Mouse (Mus musculus) cerebellum, adult 2 months (tissue): ENCODE measurements around the gene Ubl7. TPM values are rescaled to one million over a fixed set of nuclear protein-coding genes. Genes with fewer than 3 reads are reported as not detected.

ENCODE experiments used
- DNase-seq, 2 experiments: peaks; one replicate each; pipeline ENCODE4 v3.0.0; 2021
- H3K27ac ChIP-seq: fragments of 200-500 bp; 2 replicates; pipeline ENCODE4 v1.5.1; 2012; ENCODE audit warnings: low read length, control low read depth, inconsistent platforms; ENCODE audit not compliant: insufficient read depth
- H3K27me3 ChIP-seq: fragments of 200-500 bp; 2 replicates; pipeline ENCODE4 v1.6.1; 2012; ENCODE audit warnings: inconsistent platforms, mild to moderate bottlenecking, low read length, moderate library complexity; ENCODE audit not compliant: control insufficient read depth, insufficient read depth
- H3K4me1 ChIP-seq: fragments of 200-500 bp; 2 replicates; pipeline ENCODE4 v1.6.1; 2011; ENCODE audit warnings: low read length; ENCODE audit not compliant: control insufficient read depth, insufficient read depth
- H3K4me3 ChIP-seq: fragments of 200-500 bp; replicated peaks from 2 replicates; pipeline ENCODE3; 2011; ENCODE audit warnings: mild to moderate bottlenecking, low read depth, low read length, control low read depth; ENCODE audit not compliant: insufficient read depth
- CTCF ChIP-seq: fragments of 200-500 bp; IDR thresholded peaks from 2 replicates; pipeline ENCODE4 v1.5.1; 2011; ENCODE audit warnings: low read depth, mild to moderate bottlenecking, control low read depth, low read length, moderate library complexity, borderline replicate concordance; ENCODE audit not compliant: insufficient read depth
- POLR2A ChIP-seq: fragments of 200-500 bp; IDR thresholded peaks from 2 replicates; pipeline ENCODE4 v1.6.1; 2011; ENCODE audit warnings: low read length, control low read depth, borderline replicate concordance; ENCODE audit not compliant: insufficient read depth
- WGBS: fragments of 180-500 bp; shearing (Covaris S2); methylation state at CpG from one replicate; pipeline ENCODE4 v1.1.7; 2018; 5-methylcytosine and 5-hydroxymethylcytosine counted together
- polyA plus RNA-seq: library from polyadenylated mRNA; depleted of rRNA; stranded (reverse); fragments of >200 nt; gene quantifications from 2 replicates; pipeline ENCODE4 v1.2.3, GENCODE M21; 2012

Gene Ubl7
- polyA plus RNA-seq, 1 experiment = 133 TPM

- no peak overlapping the region for H3K4me3 ChIP-seq
- H3K27ac ChIP-seq = peak overlapping the region; percentile 80; the same call in 1 of the 2 replicates
- peak in 1 of 2 experiments; percentile 50 for DNase-seq
Observed at GRCm38 (mm10) chr9:57938225-57939055, 27.7 kb downstream of the Ubl7 start.

GRCm38 (mm10) chr9:57939431-57940348 lies 28.9 kb downstream of the Ubl7 start, which contains the start of gene Sema7a:
TSS of gene Sema7a (plus strand) at chr9:57940112.
- Histone ChIP-seq H3K27me3 (no peaks in the 10 kb centered on the region), H3K27ac (peak within 1 kb of the TSS; percentile 97), H3K4me3 (peak within 1 kb of the TSS; percentile 67), H3K4me1 (peaks cover 47% of the 10 kb centered on the region)
- DNase-seq = peak; percentile 91 to 94
- 1% methylated on average over 60 of the region's 60 CpGs for WGBS
- TF ChIP-seq CTCF (no peak), POLR2A (peak; percentile 95)

More at GRCm38 (mm10) chr9:57938225-57939055, 27.7 kb downstream of the Ubl7 start:
- peaks cover 43% of the 10 kb centered on the region for H3K4me1 ChIP-seq
- WGBS = 48% methylated on average over 5 of the region's 5 CpGs
- H3K27me3 ChIP-seq = no peaks in the 10 kb centered on the region
- no peak for TF ChIP-seq POLR2A
- no peak for TF ChIP-seq CTCF

GRCm38 (mm10) chr9:57940349-57940794 lies 29.6 kb downstream of the Ubl7 start:
- H3K27ac ChIP-seq = peak overlapping the region; percentile 97
- H3K4me1 ChIP-seq = peaks cover 54% of the 10 kb centered on the region
- TF ChIP-seq CTCF = no peak
- no peak for TF ChIP-seq POLR2A
- H3K4me3 ChIP-seq = peak overlapping the region; percentile 67
- peak in 1 of 2 experiments; percentile 72 for DNase-seq
- no peaks in the 10 kb centered on the region for H3K27me3 ChIP-seq
- WGBS = under 1% methylated on average over 44 of the region's 44 CpGs

GRCm38 (mm10) chr9:57940861-57941638 lies 30.3 kb downstream of the Ubl7 start:
- H3K27me3 ChIP-seq = no peaks in the 10 kb centered on the region
- peaks cover 58% of the 10 kb centered on the region for H3K4me1 ChIP-seq
- H3K4me3 ChIP-seq = peak overlapping the region; percentile 67
- peak; percentile 65 to 68 for DNase-seq
- WGBS = 2% methylated on average over 28 of the region's 28 CpGs
- no peak for TF ChIP-seq POLR2A
- TF ChIP-seq CTCF = no peak
- peak overlapping the region; percentile 49 for H3K27ac ChIP-seq

- Histone ChIP-seq H3K4me3 (peak overlapping the region; percentile 67), H3K27ac (peak overlapping the region; percentile 49), H3K4me1 (peaks cover 59% of the 10 kb centered on the region), H3K27me3 (no peaks in the 10 kb centered on the region)
- WGBS = 12% methylated on average over 2 of the region's 2 CpGs
- TF ChIP-seq POLR2A (no peak), CTCF (0 out of 2 replicates have a peak, but pooled peaks have one; percentile 8)
- DNase-seq = peak; percentile 81 to 88
Observed at GRCm38 (mm10) chr9:57942039-57942438, 31.3 kb downstream of the Ubl7 start.

- 31% methylated on average over 2 of the region's 2 CpGs for WGBS
- Histone ChIP-seq H3K27me3 (no peaks in the 10 kb centered on the region), H3K4me1 (peaks cover 62% of the 10 kb centered on the region), H3K27ac (peak overlapping the region; percentile 60), H3K4me3 (peak overlapping the region; percentile 67)
- no peak for DNase-seq
- TF ChIP-seq CTCF (no peak), POLR2A (no peak)
Observed at GRCm38 (mm10) chr9:57943067-57943466, 32.3 kb downstream of the Ubl7 start.
